In the genomic region with DNA sequence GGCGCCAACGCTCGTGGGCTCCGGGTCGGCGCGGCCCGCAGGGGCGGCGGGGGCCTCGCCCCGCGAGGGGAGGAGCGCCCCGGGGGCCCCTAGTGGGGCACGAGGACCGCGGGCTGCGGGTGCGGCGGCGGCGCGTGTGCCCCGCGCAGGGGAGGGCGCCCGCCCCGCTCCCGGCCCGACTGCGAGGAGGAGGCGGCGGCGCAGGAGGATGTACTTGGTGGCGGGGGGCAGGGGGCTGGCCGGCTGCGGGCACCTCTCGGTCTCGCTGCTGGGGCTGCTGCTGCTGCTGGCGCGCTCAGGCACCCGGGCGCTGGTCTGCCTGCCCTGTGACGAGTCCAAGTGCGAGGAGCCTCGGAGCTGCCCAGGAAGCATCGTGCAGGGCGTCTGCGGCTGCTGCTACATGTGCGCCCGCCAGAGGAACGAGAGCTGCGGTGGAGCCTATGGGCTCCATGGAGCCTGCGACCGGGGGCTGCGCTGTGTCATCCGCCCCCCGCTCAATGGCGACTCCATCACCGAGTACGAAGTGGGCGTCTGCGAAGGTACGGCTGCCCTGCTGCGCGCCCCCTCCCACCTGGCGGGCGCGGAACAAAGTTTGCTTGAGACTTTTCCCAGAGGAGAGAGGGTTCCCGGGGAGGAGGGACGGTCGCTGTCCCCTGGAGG, we compare ENCODE assay signal across 8 mouse cellular contexts. TPM values are rescaled to one million over a fixed set of nuclear protein-coding genes. Genes with fewer than 3 reads are reported as not detected.
A peak's percentile ranks its signal among the peaks of the same experiment; 100 is the strongest.
DNase-seq lines count a peak whose midpoint lies in the region; ATAC-seq and TF ChIP-seq lines count a peak whose summit lies in the region.

No protein-coding gene starts in this region.

- TF ChIP-seq CTCF in CH12.LX (conservative IDR thresholded peaks at IDR 0.05 in 1 of 2, IDR thresholded peaks at IDR 0.05 in 1 of 2; ENCODE audit: low read depth in 2 of 2, low read length in 2 of 2), result no peak
- no peak for TF ChIP-seq CTCF in bone marrow, adult 2 months (IDR thresholded peaks at IDR 0.05; ENCODE audit: control insufficient read depth, insufficient read depth, low read length)

- in situ Hi-C loops in CH12.LX (cut with MboI; ENCODE audit: low pct_ligation_motif_present, low pct_unique_long_range_greater_than_20kb, low sequenced_read_pairs), result no loop called here

- no peaks in the 10 kb centered on the region for H3K27me3 ChIP-seq in CH12.LX (replicated peaks)
- H3K27me3 ChIP-seq in embryonic facial prominence, embryonic 15.5 days, result no peaks in the 10 kb centered on the region

- no peak for TF ChIP-seq POLR2A in CH12.LX (IDR thresholded peaks at IDR 0.05; ENCODE audit: low read depth, low read length)
- TF ChIP-seq POLR2A in bone marrow, adult 2 months (IDR thresholded peaks at IDR 0.05; ENCODE audit: borderline replicate concordance, control insufficient read depth, low read depth, low read length), result no peak

- TF ChIP-seq EP300 in CH12.LX (IDR thresholded peaks at IDR 0.05; ENCODE audit: low read length), result no peak

- H3K4me2 ChIP-seq in CH12.LX (ENCODE audit: insufficient read depth, low read depth, poor library complexity, severe bottlenecking), result peak overlapping the region; percentile 97
- H3K4me2 ChIP-seq in embryonic facial prominence, embryonic 15.5 days (replicated peaks), result peak overlapping the region; percentile 97

- ATAC-seq in embryonic facial prominence, embryonic 15.5 days (ENCODE audit: insufficient number of reproducible peaks, low FRiP score, low TSS enrichment, low read depth), result peak; percentile 40

- TF ChIP-seq RAD21 in CH12.LX (IDR thresholded peaks at IDR 0.05; ENCODE audit: low read depth, low read length), result no peak

- intact Hi-C loops in heart, postnatal 25 days (cut with DNase I), result loop anchor here (5.0 kb wide), 1 partner anchor 42 kb away; no protein-coding TSS in a partner anchor

- no peaks in the 10 kb centered on the region for H3K9me3 ChIP-seq in CH12.LX (replicated peaks; ENCODE audit: low read length)
- H3K9me3 ChIP-seq in embryonic facial prominence, embryonic 15.5 days (replicated peaks), result no peaks in the 10 kb centered on the region

- H3K4me1 ChIP-seq in CH12.LX (ENCODE audit: control insufficient read depth in 1 of 2, insufficient read depth in 2 of 2), result peaks cover 12 to 40% of the 10 kb centered on the region in 2 experiments
- H3K4me1 ChIP-seq in bone marrow, adult 2 months (ENCODE audit: control insufficient read depth, insufficient read depth, low read length), result no peaks in the 10 kb centered on the region; the same call in 1 of the 2 replicates
- H3K4me1 ChIP-seq in embryonic facial prominence, embryonic 15.5 days, result peaks cover 33% of the 10 kb centered on the region

- peak overlapping the region; percentile 77 for H3K27ac ChIP-seq in CH12.LX (ENCODE audit: insufficient read depth, low read depth)
- H3K27ac ChIP-seq in bone marrow, adult 2 months (ENCODE audit: control insufficient read depth, insufficient read depth, low read depth, low read length, poor library complexity), result no peak overlapping the region; the same call in 1 of the 2 replicates
- H3K27ac ChIP-seq in embryonic facial prominence, embryonic 15.5 days (replicated peaks), result peak overlapping the region; percentile 97

- H3K36me3 ChIP-seq in CH12.LX (replicated peaks in 1 of 2; ENCODE audit: control insufficient read depth in 1 of 2, insufficient read depth in 1 of 2, low read length in 1 of 2), result peaks cover 2 to 17% of the 10 kb centered on the region in 2 experiments
- no peaks in the 10 kb centered on the region for H3K36me3 ChIP-seq in embryonic facial prominence, embryonic 15.5 days

- DNase-seq in CH12.LX (ENCODE audit: extremely low read depth), result peak; percentile 26
- DNase-seq in heart, postnatal 25 days (ENCODE audit: low spot score), result peak; percentile 23
- DNase-seq in layer of hippocampus, adult 9-11 months, result peak; percentile 32
- DNase-seq in lung, postnatal 14 days, result peak; percentile 52
- DNase-seq in ovary, postnatal 36 days (ENCODE audit: low spot score), result peak; percentile 55
- peak; percentile 68 for DNase-seq in thymus, postnatal 4 days

- H3K4me3 ChIP-seq in CH12.LX (replicated peaks in 1 of 3; ENCODE audit: low read depth in 2 of 3, low read length in 2 of 3, poor library complexity in 1 of 3), result peak overlapping the region; percentile 77 to 98 (median 84)
- H3K4me3 ChIP-seq in bone marrow, adult 2 months (replicated peaks; ENCODE audit: control insufficient read depth, low read depth, low read length), result peak overlapping the region; percentile 53
- peak overlapping the region; percentile 69 for H3K4me3 ChIP-seq in embryonic facial prominence, embryonic 15.5 days (replicated peaks)

- peak overlapping the region; percentile 83 for H3K9ac ChIP-seq in CH12.LX (ENCODE audit: insufficient read depth, low read depth)
- peak overlapping the region; percentile 73 for H3K9ac ChIP-seq in embryonic facial prominence, embryonic 15.5 days

- WGBS in bone marrow, adult 2 months, result under 1% methylated on average over 71 of the region's 73 CpGs
- WGBS in embryonic facial prominence, embryonic 15.5 days, result under 1% methylated on average over 64 of the region's 73 CpGs

- H3K79me2 ChIP-seq in CH12.LX (replicated peaks; ENCODE audit: control insufficient read depth, extremely low read depth, insufficient read depth, poor library complexity, severe bottlenecking), result peaks cover 55% of the 10 kb centered on the region

- dilution Hi-C loops in CH12.LX (cut with MboI; ENCODE audit: extremely low pct_ligation_motif_present, extremely low pct_unique_long_range_greater_than_20kb, low sequenced_read_pairs), result no loop called here

TF ChIP-seq in CH12.LX, 34 proteins besides CTCF, POLR2A, EP300 and RAD21:
- peak; percentile 26; the same call in 1 of the 2 replicates for TF ChIP-seq MXI1 (IDR thresholded peaks at IDR 0.05; ENCODE audit: low read depth, low read length)
- TF ChIP-seq KAT2A (IDR thresholded peaks at IDR 0.05; ENCODE audit: insufficient replicate concordance, low read length), result no peak
- 0 out of 2 replicates have a peak, but pooled peaks have one; percentile 3 for TF ChIP-seq BHLHE40 (IDR thresholded peaks at IDR 0.05; ENCODE audit: low read depth, low read length)
- TF ChIP-seq SMC3 (IDR thresholded peaks at IDR 0.05; ENCODE audit: low read depth, low read length), result no peak
- TF ChIP-seq UBTF (IDR thresholded peaks at IDR 0.05; ENCODE audit: low read depth, low read length), result peak; percentile 34; the same call in 1 of the 2 replicates
- TF ChIP-seq MAX (IDR thresholded peaks at IDR 0.05; ENCODE audit: low read length), result no peak; the same call in 1 of the 2 replicates
- TF ChIP-seq TCF12 (IDR thresholded peaks at IDR 0.05; ENCODE audit: low read depth, low read length), result 0 out of 2 replicates have a peak, but pooled peaks have one; percentile 16

RNA-seq across cellular contexts. Expression of a gene that starts 0.6 kb away (rescaled TPM):
- total RNA-seq in CH12.LX (2012; rRNA removed), result 47.3 and 72.8 TPM in 2 replicates
- total RNA-seq in CH12.LX (2014; rRNA removed), result 14.1 and 15.2 TPM in 2 replicates
- 21.9 and 26.3 TPM in 2 replicates for polyA plus RNA-seq in CH12.LX (2012; ENCODE audit: insufficient read length, low read depth)
- 0.77 and 1.7 TPM in 2 replicates for polyA plus RNA-seq in bone marrow, adult 2 months (2011; ENCODE audit: insufficient read depth, insufficient read length, low replicate concordance, missing spikeins)
- 7.2 and 8.6 TPM in 2 replicates for polyA plus RNA-seq in embryonic facial prominence, embryonic 15.5 days (2015; fragmentation: Nextera tagmentation; extraction: Ambion mirVana)
- 10 to 100 TPM; 45.2 to 48.7 TPM for total RNA-seq in heart, postnatal 25 days (2021)
